Mouse (Mus musculus) MEL (cell line): ENCODE data around the gene Calm5. TPM values are rescaled to one million over a fixed set of nuclear protein-coding genes. Genes with fewer than 3 reads are reported as not detected.
"Not testable (repeated sequence)": the region's sequence is repeated elsewhere in the genome, so short reads cannot be mapped to it uniquely, and the experiment has no call there.

Source experiments
- DNase-seq: peaks from one replicate; pipeline ENCODE4 v3.0.0; 2011; ENCODE audit warnings: low read depth, low spot score
- H3K27ac ChIP-seq: 2 replicates; pipeline ENCODE4 v1.5.1; 2012; ENCODE audit warnings: low read depth, mild to moderate bottlenecking, control low read depth, low read length, moderate library complexity; ENCODE audit not compliant: control insufficient read depth
- H3K27me3 ChIP-seq, 2 experiments: fragments of 150-350 bp in 1 of 2; sonication (generic) in 1 of 2; 2 replicates each; pipeline ENCODE4 v1.6.1; 2012; ENCODE audit warnings: low read length in 2 of 2, mild to moderate bottlenecking in 2 of 2, improper control_type of control experiment in 1 of 2, moderate library complexity in 1 of 2; ENCODE audit not compliant: insufficient read depth in 2 of 2, control insufficient read depth in 1 of 2
- H3K36me3 ChIP-seq, 2 experiments: 2 replicates each; pipeline ENCODE4 v1.6.1; 2012 to 2014; ENCODE audit warnings: low read length in 2 of 2, improper control_type of control experiment in 1 of 2, inconsistent platforms in 1 of 2, mild to moderate bottlenecking in 1 of 2; ENCODE audit not compliant: insufficient read depth in 2 of 2, control insufficient read depth in 1 of 2
- H3K4me1 ChIP-seq, 2 experiments: fragments of 150-350 bp in 1 of 2; sonication (generic) in 1 of 2; 2 replicates each; pipeline ENCODE4 v1.6.1; 2012; ENCODE audit warnings: low read length in 2 of 2, improper control_type of control experiment in 1 of 2, mild to moderate bottlenecking in 1 of 2; ENCODE audit not compliant: insufficient read depth in 2 of 2, control insufficient read depth in 1 of 2
- H3K4me3 ChIP-seq, 2 experiments: fragments of 150-350 bp in 1 of 2; sonication (generic) in 1 of 2; 2 replicates each; pipeline ENCODE4 v1.5.1; 2012; ENCODE audit warnings: low read depth in 2 of 2, low read length in 2 of 2, mild to moderate bottlenecking in 2 of 2, moderate library complexity in 2 of 2, control low read depth in 1 of 2, improper control_type of control experiment in 1 of 2; ENCODE audit not compliant: control insufficient read depth in 1 of 2, insufficient read depth in 1 of 2
- H3K79me2 ChIP-seq: 2 replicates; pipeline ENCODE4 v1.6.1; 2012; ENCODE audit warnings: mild to moderate bottlenecking, low read length, moderate library complexity; ENCODE audit not compliant: control insufficient read depth, poor library complexity, insufficient read depth
- H3K9ac ChIP-seq: 2 replicates; pipeline ENCODE4 v1.6.1; 2012; ENCODE audit warnings: low read depth, mild to moderate bottlenecking, control low read depth, low read length, moderate library complexity; ENCODE audit not compliant: control insufficient read depth, poor library complexity, severe bottlenecking
- H3K9me3 ChIP-seq: fragments of 150-350 bp; sonication (generic); replicated peaks from 2 replicates; pipeline ENCODE4 v1.6.1; 2012; ENCODE audit warnings: mild to moderate bottlenecking, low read length, improper control_type of control experiment, moderate library complexity; ENCODE audit not compliant: insufficient read depth
- BHLHE40 ChIP-seq: IDR thresholded peaks from 2 replicates; pipeline ENCODE4 v1.6.1; 2012; ENCODE audit warnings: low read depth, mild to moderate bottlenecking, inconsistent platforms, low read length, improper control_type of control experiment, borderline replicate concordance
- CHD1 ChIP-seq: IDR thresholded peaks from 2 replicates; pipeline ENCODE4 v1.6.1; 2012; ENCODE audit warnings: low read depth, mild to moderate bottlenecking, inconsistent platforms, low read length, improper control_type of control experiment
- E2F4 ChIP-seq: IDR thresholded peaks from 2 replicates; pipeline ENCODE4 v1.6.1; 2011; ENCODE audit warnings: low read depth, low read length, improper control_type of control experiment, borderline replicate concordance
- EP300 ChIP-seq, 2 experiments: IDR thresholded peaks; 2 replicates each; pipeline ENCODE4 v1.6.1; 2011; ENCODE audit warnings: improper control_type of control experiment in 2 of 2, low read length in 2 of 2, low read depth in 1 of 2, mild to moderate bottlenecking in 1 of 2
- GATA1 ChIP-seq: IDR thresholded peaks from 2 replicates; pipeline ENCODE4 v1.6.1; 2011; ENCODE audit warnings: low read depth, low read length, improper control_type of control experiment
- MXI1 ChIP-seq: IDR thresholded peaks from 2 replicates; pipeline ENCODE4 v1.6.1; 2011; ENCODE audit warnings: mild to moderate bottlenecking, low read depth, low read length, improper control_type of control experiment
- POLR2AphosphoS5 ChIP-seq: IDR thresholded peaks from 2 replicates; pipeline ENCODE4 v1.6.1; 2012; ENCODE audit warnings: low read depth, borderline replicate concordance, mild to moderate bottlenecking, inconsistent platforms, low read length, moderate library complexity, mixed read lengths
- TAL1 ChIP-seq: IDR thresholded peaks from 2 replicates; pipeline ENCODE4 v1.6.1; 2012; ENCODE audit warnings: mild to moderate bottlenecking, inconsistent platforms, low read length, moderate library complexity, mixed read lengths
- TBP ChIP-seq: IDR thresholded peaks from 2 replicates; pipeline ENCODE4 v1.8.0; 2011; ENCODE audit warnings: low read depth, low read length, improper control_type of control experiment
- USF1 ChIP-seq: IDR thresholded peaks from 2 replicates; pipeline ENCODE4 v1.6.1; 2014; ENCODE audit warnings: low read depth, mild to moderate bottlenecking, inconsistent platforms, low read length, improper control_type of control experiment, moderate library complexity
- polyA plus RNA-seq, 2 experiments: library from polyadenylated mRNA; stranded (reverse) in 1 of 2; unstranded in 1 of 2; fragments of >175 nt in 1 of 2; fragments of >200 nt in 1 of 2; gene quantifications; 2 replicates each; pipeline versions ENCODE4 v1.2.1 to v1.2.4; 2012; ENCODE audit warnings: low replicate concordance in 2 of 2, low read depth in 1 of 2; ENCODE audit not compliant: insufficient read length in 2 of 2, insufficient read depth in 1 of 2, missing spikeins in 1 of 2
- total RNA-seq: library from RNA; depleted of rRNA; stranded (reverse); fragments of 300-350 nt; gene quantifications from 2 replicates; pipeline ENCODE4 v1.2.3, GENCODE M21; 2012

Gene Calm5
- total and polyA plus RNA-seq, 3 experiments = not detected

GRCm38 (mm10) chr13:3831994-3832393, 22.0 kb upstream of the Calm5 start:
- no peaks in the 10 kb centered on the region for H3K4me1 ChIP-seq
- DNase-seq = no peak
- no peak for TF ChIP-seq BHLHE40
- TF ChIP-seq EP300 (IDR thresholded peaks at IDR 0.05; ENCODE audit: low read depth in 1 of 2, low read length in 2 of 2) = no peak
- TF ChIP-seq TAL1 = no peak
- no peak for TF ChIP-seq GATA1
- TF ChIP-seq MXI1 = no peak
- no peaks in the 10 kb centered on the region for H3K79me2 ChIP-seq
- no peaks in the 10 kb centered on the region; a peak in 1 of 4 replicates for H3K27me3 ChIP-seq
- H3K36me3 ChIP-seq = no peaks in the 10 kb centered on the region; a peak in 1 of 4 replicates
- H3K27ac ChIP-seq = no peak overlapping the region
- no peak overlapping the region for H3K4me3 ChIP-seq
- no peaks in the 10 kb centered on the region for H3K9me3 ChIP-seq
- H3K9ac ChIP-seq = no peak overlapping the region

DNA sequence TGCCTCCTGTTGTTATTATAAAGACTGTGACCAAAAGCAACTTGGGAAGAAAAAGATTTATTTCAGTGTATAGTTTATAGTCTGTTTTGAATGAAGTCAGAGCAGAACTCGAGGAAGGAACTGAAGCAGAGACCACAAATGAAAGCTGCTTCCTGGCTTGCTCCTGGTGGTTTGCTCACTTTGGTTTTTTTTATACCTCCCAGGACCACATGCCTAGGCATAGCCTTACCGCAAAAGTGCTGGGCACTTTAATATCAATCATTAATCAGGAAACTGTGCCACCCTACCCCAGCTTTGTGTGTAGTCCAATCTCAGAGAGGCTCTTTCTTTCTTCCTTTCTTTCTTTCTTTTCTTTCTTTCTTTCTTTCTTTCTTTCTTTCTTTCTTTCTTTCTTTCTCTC, 21.5 kb upstream of the Calm5 start:
- no peak for TF ChIP-seq BHLHE40
- TF ChIP-seq CHD1 = no peak
- TF ChIP-seq E2F4 = no peak
- TF ChIP-seq EP300 (IDR thresholded peaks at IDR 0.05; ENCODE audit: low read depth in 1 of 2, low read length in 2 of 2) = no peak
- no peak for TF ChIP-seq TBP
- TF ChIP-seq USF1 = no peak
- TF ChIP-seq POLR2AphosphoS5 = no peak
- no peak for TF ChIP-seq MXI1
- TF ChIP-seq, all 39 proteins: peak for 0
- Histone ChIP-seq H3K4me3 (no peak overlapping the region), H3K9me3 (no peaks in the 10 kb centered on the region), H3K79me2 (no peaks in the 10 kb centered on the region), H3K36me3 (no peaks in the 10 kb centered on the region; a peak in 1 of 4 replicates), H3K4me1 (no peaks in the 10 kb centered on the region), H3K27ac (no peak overlapping the region), H3K27me3 (no peaks in the 10 kb centered on the region; a peak in 1 of 4 replicates), H3K9ac (no peak overlapping the region)
- no peak for DNase-seq

GRCm38 (mm10) chr13:3833644-3834043, 20.3 kb upstream of the Calm5 start:
- not testable (repeated sequence) for H3K36me3 ChIP-seq, DNase-seq, H3K27ac ChIP-seq, H3K9ac ChIP-seq, H3K4me1 ChIP-seq, H3K9me3 ChIP-seq, H3K79me2 ChIP-seq, H3K27me3 ChIP-seq, H3K4me3 ChIP-seq

DNA sequence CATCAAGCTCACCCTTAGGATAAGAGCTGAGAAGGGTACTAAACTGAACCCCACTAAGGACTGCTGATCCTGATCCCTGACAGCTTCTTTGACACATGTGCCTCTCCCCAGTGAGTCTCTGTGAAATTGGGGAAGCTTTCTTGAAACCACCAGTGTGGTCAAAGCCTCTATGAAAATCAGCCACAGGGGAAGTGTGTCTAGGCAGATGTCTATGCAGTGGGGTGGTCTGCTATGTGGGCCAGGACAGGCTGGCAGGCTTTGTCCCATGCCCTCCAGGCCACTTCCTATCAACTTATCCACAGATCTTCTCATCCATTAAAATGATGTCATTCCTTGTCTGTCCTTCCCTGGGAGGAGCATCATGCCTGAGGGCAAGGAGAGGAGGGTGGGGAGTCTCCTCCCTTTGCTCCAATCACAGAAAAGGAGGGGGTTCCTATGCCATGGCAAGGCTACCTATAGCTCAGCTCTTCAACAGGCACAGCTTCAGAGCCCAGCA, 16.6 kb upstream of the Calm5 start, which contains the start of gene Calm4:
TSS of gene Calm4 (plus strand) at position 446 of the 496 bp plus-strand sequence.
- not testable (repeated sequence) for H3K36me3 ChIP-seq, H3K27me3 ChIP-seq, H3K9ac ChIP-seq, H3K4me1 ChIP-seq, H3K9me3 ChIP-seq, H3K79me2 ChIP-seq, H3K4me3 ChIP-seq, H3K27ac ChIP-seq, DNase-seq

DNA sequence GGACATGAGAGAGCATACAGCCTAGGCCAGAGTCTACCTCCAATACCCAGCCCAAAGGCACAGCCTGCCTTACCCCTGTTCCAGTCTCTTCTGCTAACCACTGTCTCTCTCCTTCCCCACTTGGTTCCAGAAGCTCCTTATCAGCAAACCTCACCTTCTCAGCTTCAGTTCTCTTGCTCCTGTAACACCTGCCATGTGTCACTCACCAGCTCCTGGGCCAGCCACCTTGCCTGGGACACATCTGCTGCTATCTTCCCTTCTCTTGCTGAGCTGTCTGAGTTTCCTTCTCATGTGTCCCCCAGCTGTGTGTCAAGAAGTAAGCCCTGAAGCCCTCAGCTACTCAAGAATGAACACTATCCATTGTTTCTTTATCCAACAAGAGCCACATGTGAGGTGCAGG, 13.3 kb upstream of the Calm5 start:
- not testable (repeated sequence) for H3K9ac ChIP-seq, DNase-seq, H3K4me3 ChIP-seq, H3K36me3 ChIP-seq, H3K79me2 ChIP-seq, H3K27ac ChIP-seq, H3K9me3 ChIP-seq, H3K4me1 ChIP-seq, H3K27me3 ChIP-seq
